Mouse (Mus musculus) limb, embryonic 10.5 days (tissue): Measurements from ENCODE around the gene H2-Q1. TPM values are rescaled to one million over a fixed set of nuclear protein-coding genes. Genes with fewer than 3 reads are reported as not detected.
"Not testable (repeated sequence)": the region's sequence is repeated elsewhere in the genome, so short reads cannot be mapped to it uniquely, and the experiment has no call there.

Experiments used
- DNase-seq: peaks from one replicate; pipeline ENCODE4 v3.0.0-alpha.2; 2017; ENCODE audit warnings: low spot score
- H3K27ac ChIP-seq: fragments of 300-500 bp; sonication (generic); 2 replicates; pipeline ENCODE4 v1.5.1; 2016; ENCODE audit warnings: mild to moderate bottlenecking
- H3K27me3 ChIP-seq: fragments of 300-500 bp; sonication (generic); 2 replicates; pipeline ENCODE4 v1.6.1; 2016; ENCODE audit warnings: low read depth, mild to moderate bottlenecking; ENCODE audit not compliant: poor library complexity, severe bottlenecking
- H3K36me3 ChIP-seq: fragments of 300-500 bp; sonication (generic); 2 replicates; pipeline ENCODE4 v1.6.1; 2016; ENCODE audit warnings: mild to moderate bottlenecking, moderate library complexity
- H3K4me1 ChIP-seq: fragments of 300-500 bp; sonication (generic); 2 replicates; pipeline ENCODE4 v1.6.1; 2016
- H3K4me3 ChIP-seq: fragments of 300-500 bp; sonication (generic); 2 replicates; pipeline ENCODE4 v1.5.1; 2016; ENCODE audit warnings: mild to moderate bottlenecking, moderate library complexity
- H3K9me3 ChIP-seq: fragments of 300-500 bp; sonication (generic); replicated peaks from 2 replicates; pipeline ENCODE4 v1.6.1; 2016; ENCODE audit warnings: mild to moderate bottlenecking
- WGBS: fragments of 180-500 bp; shearing (Covaris S2); methylation state at CpG from one replicate; pipeline ENCODE4 v1.1.7; 2016; 5-methylcytosine and 5-hydroxymethylcytosine counted together
- polyA plus RNA-seq: library from polyadenylated mRNA; unstranded; fragments of >200 nt; fragmentation: Nextera tagmentation; extraction: Ambion mirVana; gene quantifications from 2 replicates; pipeline ENCODE4 v1.2.1, GENCODE M21; 2016

H2-Q1 gene
- polyA plus RNA-seq, 1 experiment from 2014 or later = not detected

GRCm38 (mm10) chr17:35303756-35304350 lies 16.4 kb upstream of the H2-Q1 start:
- 83% methylated on average over 10 of the region's 10 CpGs for WGBS
- Histone ChIP-seq H3K4me1 (no peaks in the 10 kb centered on the region), H3K27me3 (peaks cover 17% of the 10 kb centered on the region; the same call in 1 of the 2 replicates), H3K4me3 (no peak overlapping the region), H3K36me3 (no peaks in the 10 kb centered on the region), H3K27ac (no peak overlapping the region), H3K9me3 (no peaks in the 10 kb centered on the region)
- DNase-seq = no peak

- Histone ChIP-seq H3K9me3 (no peaks in the 10 kb centered on the region), H3K4me1 (no peaks in the 10 kb centered on the region), H3K4me3 (no peak overlapping the region), H3K27me3 (peaks cover 17% of the 10 kb centered on the region; the same call in 1 of the 2 replicates), H3K36me3 (no peaks in the 10 kb centered on the region), H3K27ac (no peak overlapping the region)
- WGBS = 83% methylated on average over 6 of the region's 6 CpGs
- DNase-seq = no peak
Measured at GRCm38 (mm10) chr17:35304478-35304877, 15.7 kb upstream of the H2-Q1 start.

GRCm38 (mm10) chr17:35304921-35305320 lies 15.3 kb upstream of the H2-Q1 start:
- not testable (repeated sequence) for H3K27ac ChIP-seq, DNase-seq, H3K4me1 ChIP-seq, H3K9me3 ChIP-seq, H3K4me3 ChIP-seq, H3K36me3 ChIP-seq
- peaks cover 17% of the 10 kb centered on the region; the same call in 1 of the 2 replicates for H3K27me3 ChIP-seq
- WGBS = 82% methylated on average over 8 of the region's 8 CpGs

- Histone ChIP-seq H3K27me3 (peaks cover 63% of the 10 kb centered on the region), H3K4me1 (peaks cover 9% of the 10 kb centered on the region), H3K9me3 (no peaks in the 10 kb centered on the region), H3K27ac (no peak overlapping the region), H3K36me3 (no peaks in the 10 kb centered on the region), H3K4me3 (no peak overlapping the region)
- DNase-seq = no peak
Measured at GRCm38 (mm10) chr17:35318671-35319070, 1.5 kb upstream of the H2-Q1 start.

- not testable (repeated sequence) for H3K27ac ChIP-seq, H3K4me3 ChIP-seq, H3K4me1 ChIP-seq, DNase-seq, H3K9me3 ChIP-seq, H3K36me3 ChIP-seq
- H3K27me3 ChIP-seq = peaks cover 37% of the 10 kb centered on the region
- WGBS = 71% methylated on average over 1 of the region's 1 CpGs
Measured at GRCm38 (mm10) chr17:35325124-35325523, 4.9 kb downstream of the H2-Q1 start.

GRCm38 (mm10) chr17:35326000-35326399 lies 5.8 kb downstream of the H2-Q1 start:
- not testable (repeated sequence) for H3K4me3 ChIP-seq, H3K4me1 ChIP-seq, H3K36me3 ChIP-seq, DNase-seq, H3K27ac ChIP-seq, H3K9me3 ChIP-seq
- peaks cover 28% of the 10 kb centered on the region for H3K27me3 ChIP-seq

GRCm38 (mm10) chr17:35329714-35330113 lies 9.5 kb downstream of the H2-Q1 start:
- H3K36me3 ChIP-seq, H3K27ac ChIP-seq, H3K4me3 ChIP-seq, DNase-seq, H3K4me1 ChIP-seq, H3K9me3 ChIP-seq, H3K27me3 ChIP-seq: not testable (repeated sequence)
- WGBS = 57% methylated on average over 3 of the region's 3 CpGs

- H3K4me3 ChIP-seq, H3K27ac ChIP-seq, H3K36me3 ChIP-seq, DNase-seq, H3K4me1 ChIP-seq, H3K27me3 ChIP-seq, H3K9me3 ChIP-seq: not testable (repeated sequence)
- WGBS = 72% methylated on average over 6 of the region's 6 CpGs
Measured at GRCm38 (mm10) chr17:35331546-35331945, 11.3 kb downstream of the H2-Q1 start.

GRCm38 (mm10) chr17:35342071-35342671 lies 22.0 kb downstream of the H2-Q1 start, which contains the start of gene H2-Q2:
Gene H2-Q2 (plus strand): TSS chr17:35342242.
- peaks cover 64% of the 10 kb centered on the region for H3K27me3 ChIP-seq

GRCm38 (mm10) chr17:35342711-35343476 lies 22.7 kb downstream of the H2-Q1 start:
- WGBS = 2% methylated on average over 46 of the region's 46 CpGs
- Histone ChIP-seq H3K9me3 (no peaks in the 10 kb centered on the region), H3K27me3 (peaks cover 64% of the 10 kb centered on the region), H3K27ac (no peak overlapping the region), H3K36me3 (no peaks in the 10 kb centered on the region), H3K4me1 (peaks cover 12% of the 10 kb centered on the region), H3K4me3 (peak overlapping the region; percentile 49)
- DNase-seq = peak; percentile 39

More at GRCm38 (mm10) chr17:35342071-35342671, 22.0 kb downstream of the H2-Q1 start, which contains the start of gene H2-Q2:
- whole genome bisulfite sequencing = under 1% methylated on average over 40 of the region's 40 CpGs
- no peaks in the 10 kb centered on the region for H3K36me3 ChIP-seq
- H3K27ac ChIP-seq = no peak within 1 kb of the TSS
- peaks cover 12% of the 10 kb centered on the region for H3K4me1 ChIP-seq
- peak within 1 kb of the TSS; percentile 49 for H3K4me3 ChIP-seq
- H3K9me3 ChIP-seq = no peaks in the 10 kb centered on the region
- DNase-seq = peak; percentile 37

- H3K4me3 ChIP-seq, H3K27ac ChIP-seq, DNase-seq, H3K9me3 ChIP-seq, H3K36me3 ChIP-seq, H3K4me1 ChIP-seq: not testable (repeated sequence)
- H3K27me3 ChIP-seq = peaks cover 33% of the 10 kb centered on the region
Measured at GRCm38 (mm10) chr17:35347659-35348058, 27.5 kb downstream of the H2-Q1 start.

GRCm38 (mm10) chr17:35353275-35353674 lies 33.1 kb downstream of the H2-Q1 start:
- peaks cover 17% of the 10 kb centered on the region for H3K27me3 ChIP-seq
- H3K27ac ChIP-seq, H3K4me1 ChIP-seq, H3K36me3 ChIP-seq, H3K4me3 ChIP-seq, H3K9me3 ChIP-seq, DNase-seq: not testable (repeated sequence)
- 71% methylated on average over 6 of the region's 6 CpGs for WGBS

- Histone ChIP-seq H3K4me1 (peaks cover 4% of the 10 kb centered on the region), H3K27me3 (peaks cover 25% of the 10 kb centered on the region), H3K9me3 (no peaks in the 10 kb centered on the region), H3K4me3 (no peak overlapping the region), H3K27ac (no peak overlapping the region), H3K36me3 (no peaks in the 10 kb centered on the region)
- DNase-seq = no peak
- WGBS = 79% methylated on average over 2 of the region's 2 CpGs
Measured at GRCm38 (mm10) chr17:35354071-35354470, 33.9 kb downstream of the H2-Q1 start.
